Mouse (Mus musculus) cerebral cortex, adult 2 months (tissue): ENCODE measurements around the gene Fndc8.

Experiments used
- WGBS: fragments of 180-500 bp; shearing (Covaris S2); methylation state at CpG from one replicate; pipeline ENCODE4 v1.1.7; 2018; 5-methylcytosine and 5-hydroxymethylcytosine counted together

Gene Fndc8

GRCm38 (mm10) chr11:82910679-82911389 lies 18.9 kb downstream of the Fndc8 start:
- 82% methylated on average over 11 of the region's 11 CpGs for WGBS

- WGBS: 7% methylated on average over 16 of the region's 16 CpGs
Observed at GRCm38 (mm10) chr11:82914711-82915352, 22.9 kb downstream of the Fndc8 start.

GRCm38 (mm10) chr11:82920768-82921167 lies 28.8 kb downstream of the Fndc8 start:
- WGBS: 85% methylated on average over 10 of the region's 10 CpGs

GRCm38 (mm10) chr11:82921691-82922090 lies 29.8 kb downstream of the Fndc8 start:
- 84% methylated on average over 4 of the region's 4 CpGs for WGBS

GRCm38 (mm10) chr11:82923910-82924309 lies 32.0 kb downstream of the Fndc8 start:
- 63% methylated on average over 6 of the region's 6 CpGs for WGBS

- 75% methylated on average over 20 of the region's 20 CpGs for WGBS
Observed at GRCm38 (mm10) chr11:82928897-82929632, 37.1 kb downstream of the Fndc8 start.

- 85% methylated on average over 3 of the region's 3 CpGs for WGBS
Observed at GRCm38 (mm10) chr11:82929633-82929950, 37.7 kb downstream of the Fndc8 start.

- 3% methylated on average over 83 of the region's 85 CpGs for whole genome bisulfite sequencing
Observed at GRCm38 (mm10) chr11:82930391-82930955, 38.5 kb downstream of the Fndc8 start.

GRCm38 (mm10) chr11:82931161-82931560 lies 39.2 kb downstream of the Fndc8 start:
- WGBS: 2% methylated on average over 62 of the region's 63 CpGs

GRCm38 (mm10) chr11:82931671-82932450 lies 39.9 kb downstream of the Fndc8 start:
- WGBS: 2% methylated on average over 118 of the region's 119 CpGs

GRCm38 (mm10) chr11:82933186-82933585 lies 41.3 kb downstream of the Fndc8 start:
- 4% methylated on average over 29 of the region's 29 CpGs for WGBS

GRCm38 (mm10) chr11:82943336-82943735 lies 51.4 kb downstream of the Fndc8 start:
- 69% methylated on average over 6 of the region's 6 CpGs for WGBS

GRCm38 (mm10) chr11:82945636-82946035 lies 53.7 kb downstream of the Fndc8 start:
- WGBS: 77% methylated on average over 2 of the region's 2 CpGs

- 68% methylated on average over 4 of the region's 4 CpGs for WGBS
Observed at GRCm38 (mm10) chr11:82947457-82947856, 55.5 kb downstream of the Fndc8 start.

- WGBS: 80% methylated on average over 9 of the region's 9 CpGs
Observed at GRCm38 (mm10) chr11:82949036-82949435, 57.1 kb downstream of the Fndc8 start.
